Mouse (Mus musculus) right cerebral cortex, adult 2 months (tissue): ENCODE data around the gene A230072I06Rik.

Experiments used
- DNase-seq, 2 experiments: peaks; one replicate each; pipeline ENCODE4 v3.0.0; 2021 to 2022; ENCODE audit warnings: low spot score in 2 of 2

Gene A230072I06Rik

GRCm38 (mm10) chr8:12278663-12279312, at the start of gene A230072I06Rik:
Gene A230072I06Rik, plus strand, starts transcription at chr8:12278819.
- peak in 1 of 2 experiments; percentile 21 for DNase-seq

GRCm38 (mm10) chr8:12234039-12234438, 44.6 kb upstream of the A230072I06Rik start:
- DNase-seq = no peak

GRCm38 (mm10) chr8:12238775-12239174, 39.8 kb upstream of the A230072I06Rik start:
- no peak for DNase-seq

- DNase-seq = no peak
Measured at GRCm38 (mm10) chr8:12240143-12240542, 38.5 kb upstream of the A230072I06Rik start.

GRCm38 (mm10) chr8:12243746-12244145, 34.9 kb upstream of the A230072I06Rik start:
- DNase-seq = peak in 1 of 2 experiments; percentile 27

- no peak for DNase-seq
Measured at GRCm38 (mm10) chr8:12259890-12260289, 18.7 kb upstream of the A230072I06Rik start.

GRCm38 (mm10) chr8:12260476-12261029, 18.1 kb upstream of the A230072I06Rik start:
- DNase-seq = no peak

- DNase-seq = no peak
Measured at GRCm38 (mm10) chr8:12261556-12261955, 17.1 kb upstream of the A230072I06Rik start.

GRCm38 (mm10) chr8:12264996-12265395, 13.6 kb upstream of the A230072I06Rik start:
- no peak for DNase-seq

- DNase-seq = no peak
Measured at GRCm38 (mm10) chr8:12267863-12268262, 10.8 kb upstream of the A230072I06Rik start.

- no peak for DNase-seq
Measured at GRCm38 (mm10) chr8:12268306-12268829, 10.3 kb upstream of the A230072I06Rik start.

GRCm38 (mm10) chr8:12279482-12280192, 1.0 kb downstream of the A230072I06Rik start:
- DNase-seq = no peak

GRCm38 (mm10) chr8:12282128-12282527, 3.5 kb downstream of the A230072I06Rik start:
- no peak for DNase-seq

- no peak for DNase-seq
Measured at GRCm38 (mm10) chr8:12290551-12290950, 11.9 kb downstream of the A230072I06Rik start.

- peak in 1 of 2 experiments; percentile 32 for DNase-seq
Measured at GRCm38 (mm10) chr8:12298326-12298950, 19.8 kb downstream of the A230072I06Rik start.

- DNase-seq = no peak
Measured at GRCm38 (mm10) chr8:12301998-12302397, 23.4 kb downstream of the A230072I06Rik start.

GRCm38 (mm10) chr8:12312975-12313734, 34.5 kb downstream of the A230072I06Rik start:
- DNase-seq = no peak

GRCm38 (mm10) chr8:12314258-12314657, 35.6 kb downstream of the A230072I06Rik start:
- DNase-seq = no peak

- DNase-seq = no peak
Measured at GRCm38 (mm10) chr8:12315177-12315576, 36.6 kb downstream of the A230072I06Rik start.

GRCm38 (mm10) chr8:12319755-12320455, 41.3 kb downstream of the A230072I06Rik start:
- peak; percentile 35 to 40 for DNase-seq

GRCm38 (mm10) chr8:12322071-12322470, 43.5 kb downstream of the A230072I06Rik start:
- DNase-seq = no peak
